Mouse (Mus musculus) colon, adult 2 months (tissue): ENCODE results near the gene Usp4. TPM values are rescaled to one million over a fixed set of nuclear protein-coding genes. Genes with fewer than 3 reads are reported as not detected.

Experiments
- polyA plus RNA-seq: library from polyadenylated mRNA; depleted of rRNA; stranded (reverse); fragments of >200 nt; gene quantifications from 2 replicates; pipeline ENCODE4 v1.2.3, GENCODE M21; 2012; rRNA removed

Usp4 gene
- polyA plus RNA-seq: 57.9 and 63.9 TPM in 2 replicates

GRCm38 (mm10) chr9:108347540-108348289 is at the start of gene Usp4:
Gene Usp4 (plus strand): TSS chr9:108347853.

GRCm38 (mm10) chr9:108305629-108306520 is 41.8 kb upstream of the Usp4 start, which contains the start of the genes Rhoa and Tcta:
Gene Rhoa (plus strand): TSS chr9:108306129.
Gene Tcta (minus strand): TSS chr9:108306160.

GRCm38 (mm10) chr9:108338886-108339781 is 8.5 kb upstream of the Usp4 start, which contains the start of gene Gpx1:
Gene Gpx1 (plus strand): TSS chr9:108338903.

GRCm38 (mm10) chr9:108392676-108393075 is 45.0 kb downstream of the Usp4 start, which contains the start of gene 1700102P08Rik:
Gene 1700102P08Rik (plus strand): TSS chr9:108392805.

GRCm38 (mm10) chr9:108428384-108428783 is 80.7 kb downstream of the Usp4 start, which contains the start of gene Ccdc36:
Gene Ccdc36 (minus strand): TSS chr9:108428484.

GRCm38 (mm10) chr9:108436182-108436581 is 88.5 kb downstream of the Usp4 start, which contains the start of gene BC048562:
Gene BC048562 (plus strand): TSS chr9:108436482.

Other genes starting within 250 kb of the Usp4 start
- 3.3 and 3.5 TPM in 2 replicates for gene Bsn, start 157.5 kb upstream of the Usp4 start, polyA plus RNA-seq
- 69.1 and 74.7 TPM in 2 replicates for gene Dag1, start 83.9 kb upstream of the Usp4 start, polyA plus RNA-seq
- gene Nicn1, start 57.4 kb upstream of the Usp4 start, polyA plus RNA-seq: 10.7 and 12.1 TPM in 2 replicates
- 8.7 and 10.3 TPM in 2 replicates for gene Amt, start 51.0 kb upstream of the Usp4 start, polyA plus RNA-seq
- gene Rhoa, start 41.7 kb upstream of the Usp4 start, polyA plus RNA-seq: 90.9 and 92.1 TPM in 2 replicates
- 44.9 and 50.3 TPM in 2 replicates for gene Tcta, start 41.7 kb upstream of the Usp4 start, polyA plus RNA-seq
- gene Gpx1, start 8.9 kb upstream of the Usp4 start, polyA plus RNA-seq: 1,237 and 1,448 TPM in 2 replicates
- 1.2 TPM in 1 of 2 replicates, not detected in the other for gene 1700102P08Rik, start 45.0 kb downstream of the Usp4 start, polyA plus RNA-seq
- not detected in 2 replicates for gene Ccdc36, start 80.6 kb downstream of the Usp4 start, polyA plus RNA-seq
- gene BC048562, start 88.6 kb downstream of the Usp4 start, polyA plus RNA-seq: not detected in 2 replicates
- 25.7 and 26.6 TPM in 2 replicates for gene Ccdc71, start 112.7 kb downstream of the Usp4 start, polyA plus RNA-seq
- gene Klhdc8b, start 113.7 kb downstream of the Usp4 start, polyA plus RNA-seq: 42.4 and 45.5 TPM in 2 replicates
- gene Lamb2, start 131.9 kb downstream of the Usp4 start, polyA plus RNA-seq: 70.8 and 77.4 TPM in 2 replicates
- 128 and 131 TPM in 2 replicates for gene Usp19, start 142.7 kb downstream of the Usp4 start, polyA plus RNA-seq
- 237 and 356 TPM in 2 replicates for gene Qars, start 159.9 kb downstream of the Usp4 start, polyA plus RNA-seq
- 80.5 and 83.8 TPM in 2 replicates for gene Qrich1, start 169.0 kb downstream of the Usp4 start, polyA plus RNA-seq
- gene Impdh2, start 212.4 kb downstream of the Usp4 start, polyA plus RNA-seq: 99.2 and 118 TPM in 2 replicates
- 39.9 and 44.5 TPM in 2 replicates for gene Ndufaf3, start 219.6 kb downstream of the Usp4 start, polyA plus RNA-seq
- 198 and 245 TPM in 2 replicates for gene Dalrd3, start 222.0 kb downstream of the Usp4 start, polyA plus RNA-seq
- gene Wdr6, start 230.9 kb downstream of the Usp4 start, polyA plus RNA-seq: 26.5 and 30.8 TPM in 2 replicates
- 8.7 and 8.9 TPM in 2 replicates for gene P4htm, start 249.8 kb downstream of the Usp4 start, polyA plus RNA-seq